Mouse (Mus musculus): Measurements from ENCODE around the gene Scel.
"Not testable (repeated sequence)": the region's sequence is repeated elsewhere in the genome, so short reads cannot be mapped to it uniquely, and the experiment has no call there.

The Scel gene

DNA sequence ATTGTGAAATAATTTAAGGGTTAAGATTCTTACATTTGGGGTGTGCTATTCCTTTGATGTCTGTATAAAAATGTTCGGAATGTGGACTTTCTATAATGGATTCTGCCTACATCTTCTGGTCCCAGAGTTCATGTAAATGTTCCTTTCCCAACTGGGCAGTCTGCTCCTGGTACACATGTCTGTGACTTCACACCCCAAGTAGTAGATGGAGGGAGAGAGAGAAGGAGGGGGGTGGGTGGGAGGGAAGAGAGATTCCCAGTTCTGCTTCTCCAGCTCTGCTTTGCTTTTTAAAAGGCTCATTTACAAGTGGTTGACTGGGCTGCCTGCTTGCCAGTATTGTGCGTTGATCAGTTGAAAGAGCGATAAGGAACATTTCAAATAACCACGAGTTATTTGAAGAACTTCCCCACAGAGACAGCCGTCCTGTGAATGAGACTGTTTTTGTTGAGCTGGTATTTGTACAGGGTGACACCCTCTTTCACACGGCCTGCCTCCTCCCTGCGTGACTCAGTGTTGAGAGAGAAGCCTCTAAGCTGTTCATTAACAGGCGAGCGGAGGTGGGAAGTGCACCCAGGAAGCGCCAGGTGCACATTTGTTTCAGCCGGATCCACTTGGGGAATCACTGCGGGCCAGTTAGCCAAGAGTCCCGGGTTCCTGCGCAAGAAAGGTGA, at the start of gene Scel:
Gene Scel, plus strand, starts transcription at position 541 of the 671 bp plus-strand sequence.
- DNase-seq: no peak

DNA sequence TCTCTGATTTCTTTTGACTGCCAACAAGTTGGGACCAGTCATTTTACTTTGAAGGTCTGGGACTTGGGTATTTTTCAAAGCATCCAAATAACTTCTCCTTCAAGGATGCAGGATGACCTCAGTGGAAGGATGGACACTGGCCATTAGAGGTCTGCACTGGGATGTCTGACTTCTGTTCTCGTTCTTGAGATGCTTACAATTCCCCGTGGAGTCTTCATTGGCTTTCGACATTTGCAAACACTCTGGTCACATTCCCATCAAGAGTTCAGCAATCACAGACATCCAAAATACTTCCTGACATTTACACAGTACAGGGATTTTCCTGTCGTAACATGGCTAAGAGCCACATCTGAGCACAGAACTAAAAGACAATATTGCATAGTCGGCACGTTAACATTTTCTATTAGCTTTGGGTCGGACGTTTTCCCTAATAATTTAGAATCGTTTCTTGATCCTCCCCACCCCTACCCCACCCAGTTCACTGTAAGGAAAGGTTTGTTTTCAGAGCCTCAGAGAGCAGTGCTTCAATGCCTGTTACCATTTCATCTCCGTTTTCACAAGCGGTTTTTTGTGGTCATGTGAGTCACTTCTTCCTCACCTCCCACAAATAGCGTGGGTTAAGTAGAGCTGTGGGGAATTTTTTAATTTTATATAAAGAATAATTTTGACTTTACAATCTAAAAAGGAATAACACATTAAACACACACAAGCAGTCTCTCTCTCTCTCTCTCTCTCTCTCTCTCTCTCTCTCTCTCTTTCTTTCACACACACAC, 44.3 kb upstream of the Scel start:
- DNase-seq: peak; percentile 17

- DNase-seq: peak; percentile 92
Measured at GRCm38 (mm10) chr14:103469464-103470015, 43.6 kb upstream of the Scel start.

- no peak for DNase-seq
Measured at GRCm38 (mm10) chr14:103471074-103471778, 41.9 kb upstream of the Scel start.

DNA sequence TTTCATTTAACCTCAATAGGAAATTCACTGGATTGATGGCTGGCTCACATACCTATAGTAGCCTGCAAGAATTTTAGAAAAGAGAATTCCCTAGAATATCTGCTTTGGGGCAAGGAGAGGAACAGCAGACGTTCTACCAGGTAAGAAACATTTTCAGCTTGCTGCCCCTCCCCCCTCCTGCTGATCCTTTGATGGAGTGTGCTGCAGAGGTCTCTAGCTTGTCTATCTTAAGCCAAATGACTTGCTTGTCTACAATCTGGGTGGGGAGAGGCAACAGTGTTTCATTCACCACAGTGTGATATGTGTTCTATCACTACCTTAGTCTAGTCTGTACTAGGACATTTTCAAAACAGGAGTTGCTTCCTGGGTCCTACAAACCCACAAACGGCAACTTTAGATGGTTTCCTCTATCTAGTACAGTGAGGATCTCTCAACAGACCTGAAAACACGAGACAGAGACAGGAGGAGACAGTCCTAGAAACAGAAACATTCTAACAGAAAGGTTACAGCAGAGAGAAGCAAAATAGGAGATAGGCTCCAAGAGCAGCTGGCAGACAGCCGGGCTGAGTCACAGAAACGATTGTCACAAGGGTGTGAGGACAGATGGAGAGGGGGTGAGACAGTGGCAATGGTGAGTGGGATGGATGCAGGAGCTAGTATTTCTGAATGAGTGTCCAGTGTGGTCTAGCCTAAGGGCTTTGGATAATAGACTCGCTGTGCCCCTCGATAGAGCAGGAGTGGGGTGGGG, 41.2 kb upstream of the Scel start:
- DNase-seq: peak; percentile 88

DNA sequence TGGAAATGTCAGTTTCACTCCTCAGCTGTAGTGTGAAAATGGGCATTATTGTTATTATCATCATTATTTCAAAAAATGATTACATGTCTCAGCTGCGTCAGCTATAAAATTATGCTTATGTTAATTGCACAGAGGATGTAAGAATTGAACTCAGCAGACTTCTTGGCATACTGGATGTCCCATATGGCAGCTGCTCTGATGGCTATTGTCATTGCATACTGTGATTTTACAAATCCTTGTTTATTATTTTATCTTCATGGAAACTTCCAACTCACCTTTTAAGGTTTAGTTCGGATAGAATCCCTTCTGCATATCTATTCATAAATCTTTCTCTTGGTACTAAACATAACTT, 40.6 kb upstream of the Scel start:
- no peak for DNase-seq

DNA sequence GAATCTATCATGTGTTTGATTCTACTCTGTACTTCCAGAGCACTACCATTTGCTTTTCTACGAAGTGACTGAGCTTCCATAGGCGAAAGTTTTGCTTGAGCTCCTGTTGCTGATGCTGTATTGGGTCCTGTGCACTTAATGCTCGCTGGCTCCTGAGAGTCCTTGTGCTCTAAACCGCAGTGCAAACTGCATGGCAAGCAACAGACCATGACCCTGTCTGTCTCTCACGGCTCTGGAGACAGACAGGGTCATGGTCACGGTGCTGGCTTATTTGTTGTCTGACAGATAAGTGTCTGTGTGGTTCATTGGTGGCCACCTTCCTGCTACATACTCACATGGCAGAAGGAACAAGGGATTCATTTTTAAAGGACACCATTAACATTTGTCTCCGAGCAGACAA, 37.8 kb upstream of the Scel start:
- DNase-seq: no peak

GRCm38 (mm10) chr14:103476232-103476631, 36.9 kb upstream of the Scel start:
- DNase-seq: not testable (repeated sequence)

DNA sequence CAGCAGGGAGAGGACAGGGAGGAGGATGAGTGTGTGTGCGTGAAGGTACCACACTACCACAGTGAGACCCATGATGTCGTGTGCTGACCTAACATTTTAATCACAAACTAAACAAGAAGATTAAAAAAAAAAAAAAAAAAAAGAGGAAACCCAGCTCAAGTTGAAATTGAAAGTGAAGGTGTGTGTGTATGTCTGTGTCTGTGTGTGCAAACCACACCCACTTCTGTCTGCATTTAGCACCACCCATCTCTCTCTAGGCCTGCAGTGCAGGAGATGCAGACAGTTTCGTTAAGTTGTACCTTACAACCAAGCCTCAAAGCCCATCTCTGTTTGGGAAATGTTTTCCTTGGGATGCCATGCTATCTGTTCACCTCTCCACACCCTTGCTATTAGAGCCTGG, 35.9 kb upstream of the Scel start:
- no peak for DNase-seq

- no peak for DNase-seq
Measured at GRCm38 (mm10) chr14:103477959-103478358, 35.2 kb upstream of the Scel start.

GRCm38 (mm10) chr14:103479446-103479845, 33.7 kb upstream of the Scel start:
- DNase-seq: no peak

- no peak for DNase-seq
Measured at GRCm38 (mm10) chr14:103481514-103481913, 31.6 kb upstream of the Scel start.

DNA sequence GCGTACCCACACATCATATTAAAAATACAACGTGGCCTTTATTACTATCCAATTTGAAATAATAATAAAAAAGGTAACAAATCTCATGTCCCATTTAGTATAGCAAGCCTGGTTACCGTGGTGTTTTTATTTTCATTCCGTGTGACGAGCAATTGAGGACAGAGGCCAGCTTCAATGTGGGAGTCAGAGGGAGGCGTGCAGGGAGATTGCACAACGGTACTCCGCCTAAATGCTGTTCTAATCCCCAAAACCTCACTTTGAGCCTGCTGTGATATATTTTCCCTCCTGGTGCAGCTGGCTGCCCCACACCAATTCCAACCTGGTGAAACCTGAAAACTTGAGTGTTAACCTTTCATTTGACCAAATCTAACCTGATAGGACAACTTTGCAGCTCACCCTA, 27.5 kb upstream of the Scel start:
- DNase-seq: no peak

- no peak for DNase-seq
Measured at GRCm38 (mm10) chr14:103486974-103487373, 26.2 kb upstream of the Scel start.

GRCm38 (mm10) chr14:103488659-103489058, 24.5 kb upstream of the Scel start:
- DNase-seq: peak; percentile 30

GRCm38 (mm10) chr14:103498199-103498598, 14.9 kb upstream of the Scel start:
- DNase-seq: no peak

GRCm38 (mm10) chr14:103498613-103499012, 14.5 kb upstream of the Scel start:
- DNase-seq: no peak

GRCm38 (mm10) chr14:103499060-103499459, 14.1 kb upstream of the Scel start:
- DNase-seq: no peak

GRCm38 (mm10) chr14:103500309-103500708, 12.8 kb upstream of the Scel start:
- peak; percentile 15 for DNase-seq

DNA sequence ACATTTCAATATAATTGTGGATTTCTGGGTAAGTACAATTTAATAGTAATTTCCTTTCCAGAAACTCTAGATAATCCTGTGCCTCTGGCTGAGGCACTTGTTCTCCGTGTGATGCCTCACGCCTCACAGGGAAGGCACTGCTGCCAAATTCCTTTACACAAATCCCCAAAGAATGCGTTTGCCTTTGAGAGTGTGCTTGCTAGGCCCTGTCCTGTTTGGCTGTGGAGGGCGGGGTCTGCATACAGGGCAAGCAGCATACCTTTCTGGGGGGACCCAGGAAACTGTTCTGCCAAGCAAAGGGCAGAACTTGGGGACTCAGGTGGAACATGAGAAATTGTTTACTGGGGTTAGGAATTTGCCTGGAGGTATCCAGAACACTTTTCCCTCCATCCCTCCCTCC, 12.2 kb upstream of the Scel start:
- DNase-seq: no peak

DNA sequence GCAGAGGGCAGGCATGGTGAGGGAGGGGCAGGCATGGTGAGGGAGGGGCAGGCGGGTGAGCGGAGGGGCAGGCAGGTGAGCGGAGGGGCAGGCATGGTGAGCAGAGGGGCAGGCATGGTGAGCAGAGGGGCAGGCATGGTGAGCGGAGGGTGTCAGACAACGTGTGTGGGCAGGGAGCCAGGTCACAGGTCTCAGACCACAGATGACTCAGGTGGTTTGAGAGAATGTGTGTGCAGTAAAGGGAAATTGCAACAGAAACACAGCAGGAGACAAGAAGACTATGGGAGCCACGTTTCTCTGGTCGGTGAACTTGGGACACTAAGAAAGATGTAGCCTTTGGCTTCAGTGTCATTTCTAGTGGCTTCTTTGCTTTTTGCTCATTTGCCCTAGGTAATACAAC, 8.6 kb upstream of the Scel start:
- no peak for DNase-seq

- DNase-seq: no peak
Measured at GRCm38 (mm10) chr14:103509544-103509943, 3.6 kb upstream of the Scel start.

DNA sequence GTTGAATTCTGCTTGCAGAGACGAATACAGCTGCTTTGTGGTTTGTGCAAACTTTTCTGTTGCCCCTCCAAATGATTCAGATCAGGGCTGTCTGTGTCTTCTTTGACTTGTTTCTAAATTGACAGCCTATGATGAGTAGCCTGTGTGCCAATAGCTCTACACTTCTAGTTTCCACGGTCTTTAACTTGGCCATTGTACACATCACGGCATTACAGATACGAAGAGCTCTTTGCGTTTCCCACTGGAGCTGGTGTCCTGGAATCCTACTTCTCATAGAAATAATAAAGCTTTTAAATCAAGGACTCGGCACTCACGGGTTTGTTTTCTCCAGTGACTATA, 300 bp downstream of the Scel start:
- DNase-seq: no peak
